Mouse (Mus musculus) ES-Bruce4 (cell line): Measurements from ENCODE around the gene 4930453N24Rik. TPM values are rescaled to one million over a fixed set of nuclear protein-coding genes. Genes with fewer than 3 reads are reported as not detected.
A peak's percentile ranks its signal among the peaks of the same experiment; 100 is the strongest.

ENCODE experiments used
- H3K27ac ChIP-seq: 2 replicates; pipeline ENCODE4 v1.5.1; 2012; ENCODE audit warnings: low read length, inconsistent platforms; ENCODE audit not compliant: insufficient read depth
- H3K27me3 ChIP-seq: 2 replicates; pipeline ENCODE4 v1.6.1; 2012; ENCODE audit warnings: mild to moderate bottlenecking, low read length, inconsistent platforms; ENCODE audit not compliant: control insufficient read depth, poor library complexity, insufficient read depth, severe bottlenecking
- H3K36me3 ChIP-seq: 2 replicates; pipeline ENCODE4 v1.6.1; 2012; ENCODE audit warnings: inconsistent platforms, mild to moderate bottlenecking, low read length, moderate library complexity; ENCODE audit not compliant: control insufficient read depth, poor library complexity, insufficient read depth, severe bottlenecking
- H3K4me1 ChIP-seq: one replicate; pipeline ENCODE4 v1.8.1; 2011; ENCODE audit warnings: low read length; ENCODE audit not compliant: control insufficient read depth, insufficient read depth
- H3K4me3 ChIP-seq: 2 replicates; pipeline ENCODE4 v1.5.1; 2011; ENCODE audit warnings: low read depth, mild to moderate bottlenecking, low read length
- H3K9ac ChIP-seq: 2 replicates; pipeline ENCODE4 v1.6.1; 2012; ENCODE audit warnings: low read depth, mild to moderate bottlenecking, inconsistent platforms; ENCODE audit not compliant: poor library complexity, severe bottlenecking
- H3K9me3 ChIP-seq: replicated peaks from 2 replicates; pipeline ENCODE4 v1.6.1; 2012; ENCODE audit warnings: mild to moderate bottlenecking, low read length, inconsistent platforms; ENCODE audit not compliant: control insufficient read depth, poor library complexity, insufficient read depth, severe bottlenecking
- CTCF ChIP-seq: IDR thresholded peaks from one replicate; pipeline ENCODE4 v1.8.1; 2011; ENCODE audit warnings: low read depth, low read length
- EP300 ChIP-seq: IDR thresholded peaks from 2 replicates; pipeline ENCODE4 v1.6.1; 2011; ENCODE audit warnings: low read depth, low read length; ENCODE audit not compliant: insufficient read depth
- POLR2A ChIP-seq: IDR thresholded peaks from one replicate; pipeline ENCODE4 v1.8.1; 2011; ENCODE audit warnings: low read length; ENCODE audit not compliant: insufficient read depth
- polyA plus RNA-seq: library from polyadenylated mRNA; stranded (reverse); fragments of >200 nt; gene quantifications from 2 replicates; pipeline ENCODE4 v1.2.4, GENCODE M21; 2011; ENCODE audit warnings: low read depth; ENCODE audit not compliant: missing spikeins, insufficient read depth, insufficient read length

Gene 4930453N24Rik
- polyA plus RNA-seq, 1 experiment, result 28.6 TPM

DNA sequence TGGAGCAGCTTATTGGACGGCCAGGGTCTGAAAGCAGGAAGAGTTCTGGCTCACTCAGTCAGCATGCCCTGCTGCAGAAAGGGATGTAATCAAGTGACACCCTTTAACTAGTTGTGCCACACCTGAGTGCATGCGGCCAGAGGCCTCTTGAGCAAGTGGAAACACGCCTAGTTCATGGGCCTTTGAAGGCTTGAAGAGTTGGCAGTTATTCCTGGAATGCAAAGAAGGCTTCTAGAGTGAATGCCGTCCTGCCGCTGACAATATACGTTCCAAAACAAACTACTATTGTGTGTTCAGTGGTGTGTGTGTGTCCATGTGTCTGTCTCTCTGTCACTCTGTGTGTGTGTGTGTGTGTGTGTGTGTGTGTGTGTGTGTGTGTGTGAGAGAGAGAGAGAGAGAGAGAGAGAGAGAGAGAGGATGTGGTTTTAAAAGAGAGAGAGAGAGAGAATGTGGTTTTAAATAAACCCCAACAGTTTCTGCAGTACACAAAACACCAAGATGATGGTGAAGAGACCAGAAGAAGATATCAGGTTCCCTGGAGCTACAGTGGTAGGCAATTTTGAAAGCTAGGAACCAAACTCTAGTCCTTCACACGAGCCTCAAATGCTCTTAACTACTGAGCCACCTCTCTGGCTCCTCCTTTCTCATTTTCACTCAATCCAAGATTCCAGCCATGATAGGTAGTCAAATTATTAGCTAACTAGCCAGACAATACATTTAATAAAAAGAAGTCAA is 13.1 kb downstream of the 4930453N24Rik start:
- Histone ChIP-seq H3K9ac (no peak overlapping the region), H3K4me3 (no peak overlapping the region), H3K36me3 (peaks cover 3% of the 10 kb centered on the region; the same call in 1 of the 2 replicates), H3K27ac (no peak overlapping the region), H3K27me3 (no peaks in the 10 kb centered on the region), H3K4me1 (no peaks in the 10 kb centered on the region), H3K9me3 (peaks cover 5% of the 10 kb centered on the region)
- TF ChIP-seq POLR2A, result no peak
- no peak for TF ChIP-seq EP300
- no peak for TF ChIP-seq CTCF

DNA sequence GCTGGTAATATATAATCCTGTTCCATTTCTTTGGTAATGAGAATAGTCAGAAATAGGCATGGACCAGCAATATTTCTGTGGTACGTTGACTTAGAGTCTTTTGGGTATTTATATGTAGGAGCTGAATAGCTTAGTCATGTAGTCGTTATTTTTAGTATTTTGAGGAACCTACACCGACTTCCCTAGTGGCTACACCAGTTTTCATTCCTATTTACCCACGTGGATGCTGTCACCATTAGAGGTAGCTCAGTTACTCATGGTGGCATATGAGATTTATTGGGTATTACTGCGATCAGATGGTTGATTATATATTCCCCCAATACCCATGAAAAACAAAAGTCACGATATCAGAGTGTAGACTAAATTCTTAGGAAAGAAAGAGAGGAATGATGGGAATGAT is 14.6 kb downstream of the 4930453N24Rik start:
- no peak overlapping the region for H3K4me3 ChIP-seq
- no peaks in the 10 kb centered on the region for H3K27me3 ChIP-seq
- no peaks in the 10 kb centered on the region for H3K9me3 ChIP-seq
- H3K4me1 ChIP-seq, result no peaks in the 10 kb centered on the region
- H3K9ac ChIP-seq, result no peak overlapping the region
- H3K27ac ChIP-seq, result no peak overlapping the region
- TF ChIP-seq CTCF, result no peak
- no peaks in the 10 kb centered on the region for H3K36me3 ChIP-seq

DNA sequence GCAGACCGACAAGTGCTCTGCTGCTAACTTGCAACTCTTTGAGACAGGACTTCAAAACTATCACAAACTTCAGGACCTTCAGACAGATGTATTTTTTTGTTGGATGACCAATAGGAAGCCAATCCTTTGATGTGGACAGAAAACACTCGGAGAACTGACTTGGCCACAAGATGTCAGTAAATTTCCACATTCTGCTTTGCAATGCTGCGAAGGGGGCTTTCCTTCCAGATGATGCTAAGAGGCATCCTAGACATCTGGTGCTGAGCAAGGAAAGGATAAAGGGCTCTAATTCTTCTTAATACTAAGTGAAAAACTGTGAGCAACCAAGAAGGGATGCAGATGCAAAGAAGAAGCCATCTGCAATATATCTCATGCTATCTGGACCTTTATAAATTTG is 16.2 kb downstream of the 4930453N24Rik start:
- TF ChIP-seq POLR2A (no peak), CTCF (no peak), EP300 (no peak)
- H3K9me3 ChIP-seq, result no peaks in the 10 kb centered on the region

DNA sequence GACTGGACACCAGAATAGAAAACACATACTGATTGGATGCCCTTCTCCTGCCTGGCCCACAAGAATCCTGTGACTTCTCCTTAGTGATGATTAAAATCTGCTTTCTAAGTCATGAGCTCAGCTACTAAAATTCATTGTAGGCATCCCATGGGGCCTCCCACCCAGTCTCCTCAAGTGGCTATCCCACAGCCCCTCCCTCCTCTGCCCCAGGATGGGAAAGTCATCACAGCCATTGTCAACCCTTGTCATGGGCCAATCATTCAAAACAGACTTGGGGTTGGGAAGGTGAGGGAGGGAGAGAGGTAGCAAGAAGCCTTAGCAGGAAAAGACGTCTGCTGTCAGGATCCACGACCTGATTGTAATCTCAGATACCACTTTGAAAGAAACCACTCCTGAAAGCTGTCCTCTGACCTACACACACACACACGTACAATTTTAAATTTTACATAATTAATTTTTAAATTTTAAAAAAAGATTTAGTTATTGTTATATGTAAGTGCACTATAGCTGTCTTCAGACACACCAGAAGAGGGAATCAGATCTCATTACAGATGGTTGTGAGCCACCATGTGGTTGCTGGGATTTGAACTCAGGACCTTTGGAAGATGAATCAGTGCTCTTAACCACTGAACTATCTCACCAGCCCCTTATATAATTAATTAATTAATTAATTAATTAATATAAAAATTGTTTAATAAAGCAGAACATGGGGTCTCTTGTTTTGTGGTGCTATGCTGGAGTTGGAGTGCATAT is 16.8 kb downstream of the 4930453N24Rik start:
- TF ChIP-seq CTCF (no peak), EP300 (no peak), POLR2A (no peak)
- H3K4me1 ChIP-seq, result no peaks in the 10 kb centered on the region
- H3K27me3 ChIP-seq, result no peaks in the 10 kb centered on the region
- H3K9me3 ChIP-seq, result no peaks in the 10 kb centered on the region
- no peak overlapping the region for H3K4me3 ChIP-seq
- no peak overlapping the region for H3K9ac ChIP-seq
- H3K36me3 ChIP-seq, result no peaks in the 10 kb centered on the region
- H3K27ac ChIP-seq, result no peak overlapping the region

More for the DNA sequence above, 16.2 kb downstream of the 4930453N24Rik start:
- no peak overlapping the region for H3K4me3 ChIP-seq
- no peak overlapping the region for H3K9ac ChIP-seq
- no peaks in the 10 kb centered on the region for H3K4me1 ChIP-seq
- H3K27ac ChIP-seq, result no peak overlapping the region
- no peaks in the 10 kb centered on the region for H3K36me3 ChIP-seq
- no peaks in the 10 kb centered on the region for H3K27me3 ChIP-seq

DNA sequence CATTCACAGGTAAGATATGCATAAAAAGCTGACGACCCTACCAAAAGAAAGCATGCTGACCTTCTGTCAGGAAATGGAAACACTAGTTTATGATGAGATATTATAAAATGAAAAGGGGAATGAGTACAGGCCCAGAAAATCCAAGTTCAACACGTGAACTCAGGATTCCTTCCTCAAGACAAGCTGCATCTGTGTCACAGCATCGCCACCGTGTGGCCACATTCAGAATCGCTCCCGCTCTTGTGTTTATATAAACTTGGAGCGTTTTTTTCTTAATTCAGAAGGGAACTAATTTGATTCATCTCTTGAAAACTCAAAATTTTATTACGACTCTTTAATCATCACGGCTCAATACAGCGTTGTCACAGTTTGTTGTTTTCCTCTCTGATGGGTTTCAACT is 22.7 kb downstream of the 4930453N24Rik start:
- Histone ChIP-seq H3K4me1 (no peaks in the 10 kb centered on the region), H3K4me3 (no peak overlapping the region), H3K27me3 (no peaks in the 10 kb centered on the region), H3K9ac (no peak overlapping the region), H3K27ac (no peak overlapping the region), H3K9me3 (no peaks in the 10 kb centered on the region), H3K36me3 (no peaks in the 10 kb centered on the region)
- peak; percentile 90 for TF ChIP-seq CTCF
- no peak for TF ChIP-seq POLR2A

DNA sequence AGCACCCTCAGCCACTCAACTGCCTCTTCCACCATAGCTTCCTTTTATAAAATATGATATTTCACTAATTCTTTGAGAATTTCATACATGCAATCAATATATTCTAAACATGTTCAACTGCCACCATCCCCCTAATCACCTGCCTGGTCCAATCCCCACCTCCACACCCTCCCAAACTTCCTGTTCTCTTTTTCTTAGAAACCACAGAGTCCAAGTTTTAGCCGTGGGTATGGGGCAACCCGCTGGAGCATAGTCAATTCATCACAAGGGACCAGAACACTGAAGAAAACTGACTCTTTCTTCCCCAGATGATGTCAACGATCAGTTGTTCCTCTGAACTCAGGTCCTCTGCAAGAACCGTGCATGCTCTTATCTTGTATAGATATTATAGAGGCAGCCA is 25.9 kb downstream of the 4930453N24Rik start:
- no peaks in the 10 kb centered on the region for H3K36me3 ChIP-seq
- H3K9ac ChIP-seq, result no peak overlapping the region
- H3K4me3 ChIP-seq, result no peak overlapping the region

More for the DNA sequence above, 25.9 kb downstream of the 4930453N24Rik start:
- Histone ChIP-seq H3K9me3 (no peaks in the 10 kb centered on the region), H3K4me1 (no peaks in the 10 kb centered on the region), H3K27me3 (no peaks in the 10 kb centered on the region), H3K27ac (no peak overlapping the region)
- TF ChIP-seq POLR2A (no peak), EP300 (no peak), CTCF (no peak)
